Mouse (Mus musculus): ENCODE results near the gene Kif15.

DNA sequence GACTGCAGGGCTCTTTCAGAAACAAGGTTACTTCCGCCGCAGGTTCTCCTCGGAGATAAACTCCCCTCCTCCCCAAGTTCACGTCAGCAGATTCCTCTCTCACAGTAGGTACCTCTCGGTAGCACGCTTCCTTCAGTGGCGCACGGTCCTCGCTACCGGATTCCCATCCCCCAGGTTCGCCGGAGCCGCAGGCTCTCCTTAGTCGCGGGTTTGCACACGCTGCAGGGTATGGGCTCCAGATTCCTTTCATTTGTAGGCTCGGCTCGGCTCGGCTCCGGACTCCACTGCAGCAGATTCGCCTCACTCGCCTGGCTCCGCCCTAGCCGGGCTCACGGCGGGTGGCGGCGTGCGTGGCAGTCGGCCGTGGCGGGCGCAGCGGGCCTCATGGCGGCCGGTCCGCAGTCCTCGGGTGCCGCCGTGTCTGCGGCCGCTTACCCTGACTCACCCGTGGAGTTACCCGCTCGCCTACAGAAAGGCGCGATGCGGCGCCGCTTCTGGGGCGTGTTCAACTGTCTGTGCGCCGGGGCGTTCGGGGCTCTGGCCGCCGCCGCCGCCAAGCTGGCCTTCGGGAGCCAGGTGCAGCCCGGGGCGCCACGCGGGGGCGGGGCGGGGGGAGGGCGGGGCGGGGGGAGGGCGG lies 70.3 kb downstream of the Kif15 start, which contains the start of gene Tmem42:
- TF ChIP-seq EP300 (IDR thresholded peaks at IDR 0.05; ENCODE audit: low read depth) (no peak), CTCF (IDR thresholded peaks at IDR 0.05; ENCODE audit: low read depth) (no peak)

All from liver, embryonic 14.5 days (tissue).